Mouse (Mus musculus) mouse embryonic stem cell (cell line): Measurements from ENCODE around the gene 4930453N24Rik.

Experiments
- in situ Hi-C, 2 experiments: fragments of 300-500 bp; cut with MboI; formaldehyde crosslinking; loops; 1 replicate in 1 of 2; 3 replicates in 1 of 2; pipeline ENCODE4 v1.14.3; 2019 to 2020; ENCODE audit warnings: low sequenced_read_pairs in 2 of 2, low pct_unique_long_range_greater_than_20kb in 1 of 2, mixed read lengths in 1 of 2; ENCODE audit not compliant: unreplicated experiment in 1 of 2

Gene 4930453N24Rik

GRCm38 (mm10) chr16:64745089-64745488 is 25.9 kb downstream of the 4930453N24Rik start:
- in situ Hi-C loops, result loop anchor here (25.0 kb wide), 1 partner anchor 883 kb away; the partner anchor contains the start of gene Epha3 (in 2 of the 2)

GRCm38 (mm10) chr16:64737289-64737688 is 33.7 kb downstream of the 4930453N24Rik start:
- in situ Hi-C loops, result loop anchor here (25.0 kb wide), 1 partner anchor 875 kb away; the partner anchor contains the start of gene Epha3 (in 2 of the 2)

GRCm38 (mm10) chr16:64723273-64724057 is 47.5 kb downstream of the 4930453N24Rik start:
- in situ Hi-C loops, result no loop called here

- in situ Hi-C loops, result no loop called here
These were observed 49.4 kb downstream of the 4930453N24Rik start for GRCm38 (mm10) chr16:64721542-64721941.

- in situ Hi-C loops, result no loop called here
These were observed 51.9 kb downstream of the 4930453N24Rik start for GRCm38 (mm10) chr16:64719096-64719495.

GRCm38 (mm10) chr16:64717814-64718213 is 53.1 kb downstream of the 4930453N24Rik start:
- in situ Hi-C loops, result no loop called here

GRCm38 (mm10) chr16:64711816-64712215 is 59.1 kb downstream of the 4930453N24Rik start:
- in situ Hi-C loops, result no loop called here
